Mouse (Mus musculus) kidney, adult 2 months (tissue): ENCODE data around the gene Rbp1. TPM values are rescaled to one million over a fixed set of nuclear protein-coding genes. Genes with fewer than 3 reads are reported as not detected.
A peak's percentile ranks its signal among the peaks of the same experiment; 100 is the strongest.

Source experiments
- DNase-seq: peaks from one replicate; pipeline ENCODE4 v3.0.0; 2021
- H3K27ac ChIP-seq: fragments of 200-500 bp; 2 replicates; pipeline ENCODE4 v1.5.1; 2012; ENCODE audit warnings: low read depth, low read length, control low read depth, inconsistent platforms; ENCODE audit not compliant: insufficient read depth
- H3K27me3 ChIP-seq: fragments of 200-500 bp; replicated peaks from 2 replicates; pipeline ENCODE4 v1.6.1; 2012; ENCODE audit warnings: mild to moderate bottlenecking, moderate library complexity, low read length, inconsistent platforms; ENCODE audit not compliant: control insufficient read depth, insufficient read depth
- H3K36me3 ChIP-seq: fragments of 200-500 bp; 2 replicates; pipeline ENCODE4 v1.6.1; 2012; ENCODE audit warnings: mild to moderate bottlenecking, moderate library complexity, low read length, inconsistent platforms; ENCODE audit not compliant: control insufficient read depth, insufficient read depth
- H3K4me1 ChIP-seq: fragments of 200-500 bp; 2 replicates; pipeline ENCODE4 v1.6.1; 2011; ENCODE audit warnings: low read length; ENCODE audit not compliant: control insufficient read depth, insufficient read depth
- H3K4me3 ChIP-seq: fragments of 200-500 bp; 2 replicates; pipeline ENCODE4 v1.5.1; 2011; ENCODE audit warnings: mild to moderate bottlenecking, low read depth, low read length, control low read depth; ENCODE audit not compliant: insufficient read depth
- CTCF ChIP-seq: fragments of 200-500 bp; conservative IDR thresholded peaks from 2 replicates; pipeline ENCODE4 v1.5.1; 2011; ENCODE audit warnings: low read depth, mild to moderate bottlenecking, control low read depth, low read length, moderate library complexity, mixed read lengths; ENCODE audit not compliant: insufficient read depth, insufficient read length
- POLR2A ChIP-seq: fragments of 200-500 bp; IDR thresholded peaks from one replicate; pipeline ENCODE4 v1.6.1; 2011; ENCODE audit warnings: low read depth, low read length, control low read depth
- WGBS: fragments of 180-500 bp; shearing (Covaris S2); methylation state at CpG from one replicate; pipeline ENCODE4 v1.1.7; 2018; 5-methylcytosine and 5-hydroxymethylcytosine counted together
- polyA plus RNA-seq: library from polyadenylated mRNA; depleted of rRNA; stranded (reverse); fragments of >200 nt; gene quantifications from 2 replicates; pipeline ENCODE4 v1.2.3, GENCODE M21; 2012

Gene Rbp1
- polyA plus RNA-seq, 1 experiment = 6.7 TPM

DNA sequence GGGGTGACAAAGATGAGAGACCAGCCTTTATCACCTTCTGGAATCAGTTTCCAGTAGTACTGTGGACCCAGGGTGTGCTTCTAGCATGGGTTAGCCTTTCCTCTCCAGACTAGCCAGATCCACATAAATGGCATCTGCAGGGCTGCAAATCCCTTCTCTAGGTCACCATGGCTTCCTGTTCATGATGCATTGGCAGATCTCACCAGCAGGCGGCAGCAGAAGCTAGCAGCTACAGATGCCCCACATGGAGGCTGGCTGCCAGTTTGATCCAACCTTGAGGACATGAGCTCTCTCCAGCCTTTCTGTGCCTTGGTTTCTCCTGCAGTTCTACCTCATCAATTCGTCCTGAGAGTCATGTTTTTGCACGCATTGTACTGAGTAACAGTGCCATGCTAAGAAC lies 13.6 kb upstream of the Rbp1 start:
- H3K27me3 ChIP-seq = no peaks in the 10 kb centered on the region
- DNase-seq = peak; percentile 79
- H3K4me1 ChIP-seq = no peaks in the 10 kb centered on the region
- TF ChIP-seq CTCF = peak; percentile 96
- no peak for TF ChIP-seq POLR2A
- H3K36me3 ChIP-seq = no peaks in the 10 kb centered on the region
- WGBS = 31% methylated on average over 3 of the region's 3 CpGs
- no peak overlapping the region for H3K4me3 ChIP-seq
- H3K27ac ChIP-seq = no peak overlapping the region

DNA sequence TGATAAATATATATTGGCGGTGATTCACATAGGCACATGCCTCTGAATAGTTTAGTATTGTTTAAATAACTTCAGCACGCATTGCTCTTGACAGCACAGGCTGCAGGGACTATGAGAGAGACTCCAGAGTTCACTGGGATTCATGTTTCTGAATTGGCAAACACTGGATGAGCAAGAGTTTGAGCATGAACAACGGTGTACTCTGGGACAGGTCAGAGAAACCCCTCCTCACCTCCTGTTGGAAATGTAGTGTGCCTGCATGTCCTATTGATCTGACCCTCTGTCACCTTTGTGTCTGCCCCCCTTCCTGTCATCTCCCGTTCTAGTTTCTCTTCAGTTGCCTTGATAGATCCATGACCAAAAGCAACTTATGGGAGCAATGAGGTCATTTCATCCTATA lies 7.3 kb upstream of the Rbp1 start:
- Histone ChIP-seq H3K36me3 (no peaks in the 10 kb centered on the region; the same call in 1 of the 2 replicates), H3K4me3 (no peak overlapping the region), H3K4me1 (peaks cover 8% of the 10 kb centered on the region), H3K27me3 (no peaks in the 10 kb centered on the region), H3K27ac (no peak overlapping the region)
- no peak for TF ChIP-seq CTCF
- TF ChIP-seq POLR2A = no peak
- DNase-seq = no peak
- 87% methylated on average over 4 of the region's 4 CpGs for WGBS

DNA sequence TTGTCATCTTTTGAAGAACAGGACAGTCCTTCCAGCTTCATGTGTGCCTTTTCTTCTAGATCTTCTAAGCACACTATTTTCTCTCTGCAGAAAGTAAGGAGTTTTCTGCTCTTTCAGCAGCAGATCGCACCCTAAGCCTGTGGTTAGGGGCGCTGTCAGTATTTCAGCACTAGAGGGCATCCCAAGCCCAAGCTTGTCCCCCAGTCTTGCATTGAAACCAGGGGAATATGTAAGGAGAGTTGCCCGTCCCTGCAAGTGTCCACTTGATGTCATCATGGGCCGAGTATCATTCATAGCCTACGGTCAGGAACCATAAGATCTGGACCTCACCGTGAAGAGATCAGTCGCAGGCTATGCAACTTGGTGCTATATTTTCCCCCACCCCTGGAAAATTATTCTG lies 4.8 kb upstream of the Rbp1 start:
- H3K27me3 ChIP-seq = no peaks in the 10 kb centered on the region
- peak; percentile 82 for TF ChIP-seq CTCF
- no peak for TF ChIP-seq POLR2A
- peak; percentile 44 for DNase-seq
- H3K4me3 ChIP-seq = no peak overlapping the region
- WGBS = 44% methylated on average over 7 of the region's 7 CpGs
- peaks cover 10% of the 10 kb centered on the region for H3K4me1 ChIP-seq
- no peak overlapping the region for H3K27ac ChIP-seq
- H3K36me3 ChIP-seq = no peaks in the 10 kb centered on the region; the same call in 1 of the 2 replicates

GRCm38 (mm10) chr9:98418346-98418745 lies 4.4 kb upstream of the Rbp1 start:
- no peak overlapping the region for H3K27ac ChIP-seq
- H3K36me3 ChIP-seq = no peaks in the 10 kb centered on the region; the same call in 1 of the 2 replicates
- no peak overlapping the region for H3K4me3 ChIP-seq
- DNase-seq = peak; percentile 75
- no peak for TF ChIP-seq CTCF
- no peak for TF ChIP-seq POLR2A
- no peaks in the 10 kb centered on the region for H3K27me3 ChIP-seq
- WGBS = 48% methylated on average over 3 of the region's 3 CpGs
- H3K4me1 ChIP-seq = peaks cover 13% of the 10 kb centered on the region

GRCm38 (mm10) chr9:98420666-98421065 lies 2.1 kb upstream of the Rbp1 start:
- no peak for TF ChIP-seq POLR2A
- TF ChIP-seq CTCF = no peak
- Histone ChIP-seq H3K4me3 (no peak overlapping the region), H3K27me3 (no peaks in the 10 kb centered on the region), H3K36me3 (no peaks in the 10 kb centered on the region; the same call in 1 of the 2 replicates), H3K27ac (no peak overlapping the region), H3K4me1 (peaks cover 13% of the 10 kb centered on the region)
- 29% methylated on average over 1 of the region's 1 CpGs for WGBS
- no peak for DNase-seq

DNA sequence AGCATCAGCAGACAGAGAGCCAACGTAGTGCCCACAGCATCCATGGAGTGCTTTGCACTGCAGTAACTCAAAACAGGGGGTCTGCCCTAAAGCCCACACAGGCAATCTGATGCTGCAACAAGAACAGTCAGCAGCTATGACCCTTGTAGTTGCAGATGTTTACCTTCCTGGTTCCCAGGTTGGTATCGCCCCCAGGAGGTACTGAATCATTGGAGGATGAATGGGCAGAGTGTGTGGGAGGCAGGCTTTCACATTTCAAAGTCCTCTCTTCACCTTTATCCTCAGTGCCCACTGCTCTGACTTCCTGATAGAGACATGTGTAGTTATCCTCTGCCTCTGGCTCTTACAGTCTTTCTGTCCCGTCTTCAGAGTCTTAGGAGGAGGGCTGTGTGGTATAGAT lies 858 bp upstream of the Rbp1 start:
- peaks cover 13% of the 10 kb centered on the region for H3K4me1 ChIP-seq
- DNase-seq = no peak
- no peaks in the 10 kb centered on the region for H3K27me3 ChIP-seq
- TF ChIP-seq POLR2A = no peak
- no peak overlapping the region for H3K27ac ChIP-seq
- no peaks in the 10 kb centered on the region for H3K36me3 ChIP-seq
- no peak overlapping the region for H3K4me3 ChIP-seq
- 51% methylated on average over 3 of the region's 3 CpGs for WGBS

- Histone ChIP-seq H3K4me3 (no peak overlapping the region), H3K27me3 (no peaks in the 10 kb centered on the region), H3K36me3 (no peaks in the 10 kb centered on the region), H3K27ac (no peak overlapping the region), H3K4me1 (peaks cover 5% of the 10 kb centered on the region; the same call in 1 of the 2 replicates)
- TF ChIP-seq POLR2A = no peak
- no peak for TF ChIP-seq CTCF
- DNase-seq = no peak
- 31% methylated on average over 4 of the region's 4 CpGs for WGBS
Observed at GRCm38 (mm10) chr9:98423691-98424090, 930 bp downstream of the Rbp1 start.
